Mouse (Mus musculus): Measurements from ENCODE around the gene Vps13c.

DNA sequence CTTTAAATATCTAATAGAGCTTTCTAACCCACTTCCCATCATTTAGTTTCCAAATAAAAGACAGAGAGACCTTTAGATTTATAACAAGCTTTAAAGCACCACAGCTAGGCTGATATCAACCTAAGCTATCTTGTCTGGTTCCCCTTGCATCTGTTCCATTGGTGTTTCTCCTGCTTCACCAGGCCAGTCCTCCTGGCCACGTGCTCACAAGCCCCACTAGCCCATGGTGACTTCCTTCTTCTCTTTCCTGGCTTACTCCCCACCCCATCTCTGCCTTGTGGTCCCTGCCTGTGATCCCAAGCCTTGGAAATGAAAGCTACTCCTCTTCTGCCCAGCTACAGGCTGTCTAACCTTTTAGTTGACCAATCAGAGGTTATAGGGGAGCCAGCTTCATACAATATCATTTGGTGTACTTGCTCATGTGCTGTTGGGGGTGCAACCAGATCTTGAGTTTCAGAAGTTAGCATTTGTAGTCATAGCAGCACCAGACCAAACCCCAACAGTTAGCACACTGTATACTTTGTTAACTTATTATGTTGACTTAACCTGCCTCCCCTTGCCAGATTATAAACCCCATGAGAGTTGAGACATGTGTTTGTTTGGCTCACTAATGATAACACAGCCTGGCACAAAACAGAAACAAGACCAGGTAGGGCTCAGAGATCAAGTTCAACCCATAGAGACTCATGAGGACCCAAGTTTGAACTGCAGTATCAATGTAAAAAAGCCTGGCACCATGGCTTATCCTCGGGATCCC, 23.8 kb upstream of the Vps13c start:
- TF ChIP-seq POLR2A (IDR thresholded peaks at IDR 0.05; ENCODE audit: insufficient read depth, low read depth, low read length) (no peak), CTCF (IDR thresholded peaks at IDR 0.05; ENCODE audit: insufficient read depth, low read depth, low read length) (no peak)
